In the genomic region with DNA sequence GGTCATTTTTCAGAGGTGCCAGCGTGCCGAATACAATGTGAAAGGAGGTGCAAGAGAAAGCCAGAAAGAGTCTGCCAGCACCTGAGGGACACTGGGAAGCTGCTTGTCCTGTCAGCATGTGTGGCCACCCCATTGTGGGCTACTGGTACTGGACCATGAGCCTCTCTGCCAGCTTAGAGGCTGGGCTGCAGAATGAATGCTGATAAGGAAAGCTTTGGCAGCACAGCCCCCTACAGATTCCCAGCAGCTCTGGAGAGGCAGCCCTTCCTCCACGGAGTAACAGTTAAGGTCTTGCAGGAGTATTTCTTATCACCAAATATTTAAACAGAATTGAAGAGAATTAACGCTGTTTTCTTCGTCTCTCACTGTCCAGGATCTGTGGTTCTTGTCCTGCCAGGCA, we compare ENCODE assay signal across 10 mouse cellular contexts.
DNase-seq lines count a peak whose midpoint lies in the region; ATAC-seq and TF ChIP-seq lines count a peak whose summit lies in the region.
"Had no signal": no experiment of that assay in that cellular context is flagged by ENCODE, and none has a peak within 500 bp of the region (broad histone marks: within the 10 kb centered on the region; RNA-seq: fewer than 3 reads in every experiment).

No protein-coding gene starts in this region.

- 55% methylated on average over 5 of the region's 5 CpGs for WGBS in hindbrain, embryonic 15.5 days
- 65% methylated on average over 5 of the region's 5 CpGs for WGBS in hindbrain, embryonic 13.5 days
- WGBS in forebrain, postnatal 0 days = 50% methylated on average over 5 of the region's 5 CpGs
- WGBS in heart, embryonic 16.5 days = 21% methylated on average over 5 of the region's 5 CpGs
- WGBS in midbrain, embryonic 11.5 days = 72% methylated on average over 5 of the region's 5 CpGs
- WGBS in liver, embryonic 11.5 days = 34% methylated on average over 5 of the region's 5 CpGs

- no peaks in the 10 kb centered on the region for H3K27me3 ChIP-seq in hindbrain, embryonic 15.5 days
- 0 out of 2 replicates have a peak, but pooled peaks cover 3% of the 10 kb centered on the region for H3K27me3 ChIP-seq in hindbrain, embryonic 13.5 days
- H3K27me3 ChIP-seq in forebrain, postnatal 0 days (ENCODE audit: insufficient read depth, low read length) = no peaks in the 10 kb centered on the region
- H3K27me3 ChIP-seq in heart, embryonic 16.5 days (ENCODE audit: control insufficient read depth, insufficient read depth, low read length) = no peaks in the 10 kb centered on the region
- H3K27me3 ChIP-seq in midbrain, embryonic 11.5 days (ENCODE audit: control insufficient read depth, insufficient read depth, low read length) = no peaks in the 10 kb centered on the region
- H3K27me3 ChIP-seq in liver, embryonic 11.5 days (replicated peaks; ENCODE audit: control insufficient read depth, insufficient read depth, low read length) = no peaks in the 10 kb centered on the region

- H3K4me2 ChIP-seq in hindbrain, embryonic 15.5 days = no peak overlapping the region
- H3K4me2 ChIP-seq in hindbrain, embryonic 13.5 days = no peak overlapping the region
- no peak overlapping the region for H3K4me2 ChIP-seq in forebrain, postnatal 0 days (ENCODE audit: low read depth)
- peak overlapping the region; percentile 43 for H3K4me2 ChIP-seq in heart, embryonic 16.5 days (ENCODE audit: low read depth, low read length)
- no peak overlapping the region for H3K4me2 ChIP-seq in midbrain, embryonic 11.5 days
- no peak overlapping the region for H3K4me2 ChIP-seq in liver, embryonic 11.5 days

- peak; percentile 20; the same call in 1 of the 2 replicates for ATAC-seq in hindbrain, embryonic 15.5 days (ENCODE audit: low FRiP score, low read depth)
- no peak for ATAC-seq in hindbrain, embryonic 13.5 days (ENCODE audit: low FRiP score)
- ATAC-seq in forebrain, postnatal 0 days = 0 out of 2 replicates have a peak, but pooled peaks have one; percentile 15
- ATAC-seq in heart, embryonic 16.5 days (replicated peaks; ENCODE audit: extremely low read depth, insufficient read depth, low FRiP score) = peak; percentile 85
- no peak for ATAC-seq in midbrain, embryonic 11.5 days (ENCODE audit: low FRiP score)
- no peak for ATAC-seq in megakaryocyte progenitor cell, adult 5-6 weeks (replicated peaks; ENCODE audit: poor library complexity)
- no peak for ATAC-seq in liver, embryonic 11.5 days (replicated peaks; ENCODE audit: low FRiP score)

- H3K36me3 ChIP-seq in hindbrain, embryonic 15.5 days = no peaks in the 10 kb centered on the region
- H3K36me3 ChIP-seq in hindbrain, embryonic 13.5 days = no peaks in the 10 kb centered on the region
- no peaks in the 10 kb centered on the region for H3K36me3 ChIP-seq in forebrain, postnatal 0 days (ENCODE audit: insufficient read depth)
- no peaks in the 10 kb centered on the region for H3K36me3 ChIP-seq in heart, embryonic 16.5 days (ENCODE audit: control insufficient read depth, insufficient read depth)
- no peaks in the 10 kb centered on the region for H3K36me3 ChIP-seq in midbrain, embryonic 11.5 days (ENCODE audit: control insufficient read depth, insufficient read depth, low read length)
- H3K36me3 ChIP-seq in liver, embryonic 11.5 days (ENCODE audit: control insufficient read depth, insufficient read depth, low read length) = no peaks in the 10 kb centered on the region

- H3K27ac ChIP-seq in hindbrain, embryonic 15.5 days (replicated peaks) = 0 out of 2 replicates have a peak overlapping the region, but pooled peaks have one; percentile 9
- no peak overlapping the region for H3K27ac ChIP-seq in hindbrain, embryonic 13.5 days
- H3K27ac ChIP-seq in forebrain, postnatal 0 days (ENCODE audit: low read depth, low read length) = no peak overlapping the region
- peak overlapping the region; percentile 75 for H3K27ac ChIP-seq in heart, embryonic 16.5 days (ENCODE audit: low read length)
- no peak overlapping the region for H3K27ac ChIP-seq in midbrain, embryonic 11.5 days (ENCODE audit: low read depth, low read length)
- H3K27ac ChIP-seq in liver, embryonic 11.5 days (ENCODE audit: low read depth, low read length) = no peak overlapping the region
- H3K27ac ChIP-seq: liver, embryonic 14.5 days had no signal

- H3K4me3 ChIP-seq in hindbrain, embryonic 15.5 days = no peak overlapping the region
- no peak overlapping the region for H3K4me3 ChIP-seq in hindbrain, embryonic 13.5 days
- H3K4me3 ChIP-seq in forebrain, postnatal 0 days (ENCODE audit: low read depth, low read length) = no peak overlapping the region
- peak overlapping the region; percentile 24; the same call in 1 of the 2 replicates for H3K4me3 ChIP-seq in heart, embryonic 16.5 days (ENCODE audit: low read length)
- H3K4me3 ChIP-seq in midbrain, embryonic 11.5 days (ENCODE audit: low read depth, low read length) = no peak overlapping the region
- no peak overlapping the region for H3K4me3 ChIP-seq in liver, embryonic 11.5 days (ENCODE audit: low read depth, low read length)

- no peak for DNase-seq in forebrain, postnatal 0 days
- DNase-seq in midbrain, embryonic 11.5 days (ENCODE audit: low spot score, missing footprints) = peak; percentile 73
- DNase-seq in liver, embryonic 11.5 days (ENCODE audit: low spot score) = no peak
- no peak for DNase-seq in cerebellum, adult 11 months
- DNase-seq: kidney, adult 9 months had no signal

- peaks cover 35% of the 10 kb centered on the region for H3K4me1 ChIP-seq in hindbrain, embryonic 15.5 days (replicated peaks)
- H3K4me1 ChIP-seq in hindbrain, embryonic 13.5 days (replicated peaks) = peaks cover 51% of the 10 kb centered on the region
- H3K4me1 ChIP-seq in forebrain, postnatal 0 days (ENCODE audit: insufficient read depth) = peaks cover 22% of the 10 kb centered on the region
- H3K4me1 ChIP-seq in heart, embryonic 16.5 days (ENCODE audit: control insufficient read depth, insufficient read depth, low read length) = peaks cover 33% of the 10 kb centered on the region
- no peaks in the 10 kb centered on the region for H3K4me1 ChIP-seq in midbrain, embryonic 11.5 days (ENCODE audit: control insufficient read depth, insufficient read depth, low read length)
- H3K4me1 ChIP-seq in liver, embryonic 11.5 days (replicated peaks; ENCODE audit: control insufficient read depth, insufficient read depth, low read length) = peaks cover 10% of the 10 kb centered on the region; the same call in 1 of the 2 replicates

- no peaks in the 10 kb centered on the region for H3K9me3 ChIP-seq in hindbrain, embryonic 15.5 days
- no peaks in the 10 kb centered on the region for H3K9me3 ChIP-seq in hindbrain, embryonic 13.5 days
- no peaks in the 10 kb centered on the region for H3K9me3 ChIP-seq in forebrain, postnatal 0 days (ENCODE audit: low read length)
- H3K9me3 ChIP-seq in heart, embryonic 16.5 days (replicated peaks; ENCODE audit: control insufficient read depth, low read length) = no peaks in the 10 kb centered on the region
- H3K9me3 ChIP-seq in midbrain, embryonic 11.5 days (ENCODE audit: control insufficient read depth, low read length) = no peaks in the 10 kb centered on the region
- peaks cover 2% of the 10 kb centered on the region; the same call in 1 of the 2 replicates for H3K9me3 ChIP-seq in liver, embryonic 11.5 days (ENCODE audit: control insufficient read depth, low read length)

- TF ChIP-seq CTCF in forebrain, postnatal 0 days (IDR thresholded peaks at IDR 0.05; ENCODE audit: low read depth) = no peak

- no peak overlapping the region for H3K9ac ChIP-seq in hindbrain, embryonic 15.5 days
- H3K9ac ChIP-seq in hindbrain, embryonic 13.5 days = no peak overlapping the region
- no peak overlapping the region for H3K9ac ChIP-seq in forebrain, postnatal 0 days
- H3K9ac ChIP-seq in heart, embryonic 16.5 days (ENCODE audit: low read length) = peak overlapping the region; percentile 43; the same call in 1 of the 2 replicates
- no peak overlapping the region for H3K9ac ChIP-seq in midbrain, embryonic 11.5 days (ENCODE audit: low read length)
- H3K9ac ChIP-seq in liver, embryonic 11.5 days (ENCODE audit: low read depth, low read length) = no peak overlapping the region
- H3K9ac ChIP-seq: liver, embryonic 14.5 days had no signal

Comparison
In these comparisons a context has a peak if more than half of its experiments do, and no peak if none do; other contexts are left out.
1. ATAC-seq: peak in hindbrain, embryonic 15.5 days (single experiment), forebrain, postnatal 0 days (single experiment) and heart, embryonic 16.5 days (single experiment); none in hindbrain, embryonic 13.5 days (single experiment), midbrain, embryonic 11.5 days (single experiment), megakaryocyte progenitor cell, adult 5-6 weeks (single experiment) and liver, embryonic 11.5 days (single experiment).
2. H3K27ac ChIP-seq: peak in hindbrain, embryonic 15.5 days (single experiment) and heart, embryonic 16.5 days (single experiment); none in hindbrain, embryonic 13.5 days (single experiment), forebrain, postnatal 0 days (single experiment), midbrain, embryonic 11.5 days (single experiment) and liver, embryonic 11.5 days (single experiment).